Mouse (Mus musculus) brain, embryonic 18.5 days (tissue): ENCODE measurements around the gene Tmem223.
A peak's percentile ranks its signal among the peaks of the same experiment; 100 is the strongest.

ENCODE experiments used
- DNase-seq: peaks from one replicate; pipeline ENCODE4 v3.0.0-alpha.2; 2012; ENCODE audit warnings: low read depth, low spot score

Gene Tmem223

DNA sequence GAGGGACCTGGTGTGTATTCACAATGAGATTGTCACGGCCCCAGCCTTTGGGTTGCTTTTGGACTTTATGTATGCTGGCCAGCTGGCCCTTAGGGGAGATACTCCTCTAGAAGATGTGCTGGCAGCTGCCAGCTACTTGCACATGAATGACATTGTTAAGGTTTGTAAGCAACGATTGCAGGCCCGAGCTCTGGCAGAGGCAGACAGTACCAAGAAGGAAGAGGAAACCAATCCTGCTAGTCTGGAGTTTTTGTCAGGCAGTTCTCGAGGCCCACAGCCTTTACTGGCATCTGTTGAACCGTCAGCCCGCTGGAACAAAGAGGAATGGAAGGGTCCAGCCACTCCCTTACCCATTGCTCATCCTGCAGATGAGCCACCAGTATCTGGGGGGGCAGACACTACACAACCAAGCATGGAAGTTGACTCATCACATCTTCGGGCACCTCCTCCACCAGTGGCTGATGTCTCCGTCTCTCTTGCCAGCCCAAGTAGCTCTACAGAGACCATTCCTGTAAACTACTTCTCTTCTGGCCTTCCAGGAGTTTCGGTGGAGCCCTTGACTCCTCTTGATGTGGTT, 32.5 kb downstream of the Tmem223 start:
- DNase-seq = no peak

- no peak for DNase-seq
These were observed 33.3 kb downstream of the Tmem223 start for GRCm38 (mm10) chr19:8803879-8804660.

GRCm38 (mm10) chr19:8806810-8807209, 36.0 kb downstream of the Tmem223 start:
- no peak for DNase-seq

- no peak for DNase-seq
These were observed 45.0 kb downstream of the Tmem223 start for GRCm38 (mm10) chr19:8815812-8816211.

GRCm38 (mm10) chr19:8817001-8817400, 46.2 kb downstream of the Tmem223 start:
- DNase-seq = no peak

GRCm38 (mm10) chr19:8818301-8818798, 47.6 kb downstream of the Tmem223 start:
- no peak for DNase-seq

DNA sequence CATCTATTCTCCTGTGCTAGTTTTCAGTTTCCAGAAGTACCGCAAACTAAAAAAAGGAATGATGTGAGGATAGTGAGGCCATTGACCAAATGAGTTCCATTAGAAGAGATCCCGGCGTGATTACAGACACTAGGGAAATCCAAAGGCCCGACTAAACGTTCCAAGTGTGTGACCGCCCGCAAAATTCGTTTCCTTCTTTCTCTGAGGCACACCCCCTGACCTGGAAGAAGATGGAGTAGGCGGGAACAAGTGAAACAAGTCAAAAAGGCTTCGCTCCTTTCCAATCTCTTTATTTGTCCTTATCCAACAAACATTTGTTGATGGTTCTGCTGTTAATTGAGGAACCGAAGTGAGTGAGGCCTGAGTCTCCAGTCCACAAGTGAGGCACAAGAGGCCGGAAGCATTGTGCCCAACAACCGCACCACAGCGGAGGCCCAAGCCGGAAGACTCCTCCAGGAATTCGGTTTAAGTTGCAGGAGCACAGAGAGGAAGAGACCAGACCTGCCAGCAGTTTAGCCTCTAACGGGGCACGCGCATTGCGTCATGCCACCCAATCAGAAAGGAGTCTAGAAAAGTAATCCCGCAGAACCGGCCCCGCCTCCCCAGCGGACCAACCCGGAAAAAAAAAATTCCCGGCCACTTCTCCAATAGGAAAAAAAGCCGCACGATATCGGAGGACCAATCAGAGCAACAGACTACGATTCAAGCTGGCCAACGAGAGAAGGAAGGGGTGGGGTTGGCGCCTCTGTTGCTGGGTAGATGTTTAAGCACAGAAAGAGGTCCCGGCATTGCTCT, 48.2 kb downstream of the Tmem223 start, which contains the start of gene Ttc9c:
Ttc9c (minus strand) TSS at position 533 of the 795 bp plus-strand sequence.
- DNase-seq = peak; percentile 99

- DNase-seq = peak; percentile 98
These were observed 49.0 kb downstream of the Tmem223 start, which contains the start of gene Hnrnpul2 for GRCm38 (mm10) chr19:8819596-8820423. Hnrnpul2 (plus strand) TSS chr19:8820010.

DNA sequence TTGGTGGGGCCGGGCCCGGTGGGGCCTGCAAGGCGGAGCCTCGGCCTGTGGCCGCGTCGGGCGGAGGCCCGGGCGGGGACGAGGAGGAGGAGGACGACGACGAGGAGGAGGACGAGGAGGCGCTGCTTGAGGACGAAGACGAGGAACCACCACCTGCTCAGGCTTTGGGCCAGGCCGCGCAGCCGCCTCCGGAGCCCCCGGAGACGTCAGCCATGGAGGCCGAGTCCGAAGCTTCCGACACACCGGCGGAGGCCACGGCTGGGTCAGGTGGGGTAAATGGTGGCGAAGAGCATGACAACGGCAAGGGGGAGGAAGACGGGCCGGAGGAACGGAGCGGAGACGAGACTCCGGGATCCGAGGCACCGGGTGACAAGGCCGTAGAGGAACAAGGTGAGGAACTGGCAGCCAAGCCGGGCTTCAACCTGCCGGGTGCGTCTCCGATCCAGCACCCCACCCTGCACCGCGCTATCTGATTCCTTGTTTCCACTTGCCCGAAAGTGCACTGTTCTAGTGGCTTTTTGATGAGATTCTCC, 49.7 kb downstream of the Tmem223 start:
- no peak for DNase-seq

GRCm38 (mm10) chr19:8821146-8821545, 50.4 kb downstream of the Tmem223 start:
- no peak for DNase-seq
